Mouse (Mus musculus): ENCODE results near the gene Aqp7.

DNA sequence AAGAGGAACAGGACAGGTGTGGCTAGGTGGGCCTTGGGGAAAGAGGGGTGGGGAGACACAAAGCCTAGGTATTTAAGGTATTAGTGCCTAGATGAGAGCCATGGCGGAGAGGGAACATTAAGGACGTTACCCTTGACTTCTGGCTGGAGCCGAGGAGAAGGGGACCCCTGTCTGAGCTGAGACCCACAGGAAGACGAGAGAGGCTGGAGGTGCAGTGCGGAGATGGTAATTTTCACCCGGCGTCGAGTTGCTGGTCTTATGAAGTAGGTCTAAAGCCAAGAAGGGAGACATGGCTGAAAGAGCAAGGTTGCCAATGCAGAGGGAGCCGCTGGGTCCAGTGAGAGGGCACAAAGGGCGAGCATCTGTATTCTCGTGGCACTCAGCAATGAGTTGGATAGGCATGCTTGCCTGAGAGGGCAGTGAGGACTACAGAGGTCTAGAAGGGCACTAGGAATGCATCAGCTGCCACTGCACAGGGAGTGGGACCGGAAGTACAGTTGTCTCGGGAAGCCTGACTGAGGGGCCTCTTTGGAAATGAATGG, 1.6 kb downstream of the Aqp7 start:
- TF ChIP-seq CTCF (IDR thresholded peaks at IDR 0.05; ENCODE audit: low read depth, low read length): no peak
- no peak for TF ChIP-seq GATA1 (IDR thresholded peaks at IDR 0.05; ENCODE audit: borderline replicate concordance, low read length)
- TF ChIP-seq GATA2 (IDR thresholded peaks at IDR 0.05; ENCODE audit: borderline replicate concordance, low read depth, low read length): no peak
- no peak for TF ChIP-seq TAL1 (conservative IDR thresholded peaks at IDR 0.05; ENCODE audit: low read depth, low read length)
